Mouse (Mus musculus): ENCODE data around the gene Aspg.

The Aspg gene

GRCm38 (mm10) chr12:112151244-112151979 lies 44.9 kb downstream of the Aspg start:
- DNase-seq (ENCODE audit: low read depth): no peak

- no peak for DNase-seq (ENCODE audit: low read depth)
Measured at GRCm38 (mm10) chr12:112151980-112152362, 45.5 kb downstream of the Aspg start.

GRCm38 (mm10) chr12:112153597-112153996 lies 47.1 kb downstream of the Aspg start:
- DNase-seq (ENCODE audit: low read depth): no peak

GRCm38 (mm10) chr12:112154476-112154875 lies 48.0 kb downstream of the Aspg start:
- DNase-seq (ENCODE audit: low read depth): no peak

GRCm38 (mm10) chr12:112155218-112156051 lies 49.0 kb downstream of the Aspg start:
- DNase-seq (ENCODE audit: low read depth): no peak

GRCm38 (mm10) chr12:112156804-112157203 lies 50.3 kb downstream of the Aspg start:
- no peak for DNase-seq (ENCODE audit: low read depth)

GRCm38 (mm10) chr12:112158246-112158645 lies 51.8 kb downstream of the Aspg start:
- DNase-seq (ENCODE audit: low read depth): no peak

- DNase-seq (ENCODE audit: low read depth): no peak
Measured at GRCm38 (mm10) chr12:112158784-112159183, 52.3 kb downstream of the Aspg start.

GRCm38 (mm10) chr12:112163981-112164839 lies 57.7 kb downstream of the Aspg start:
- no peak for DNase-seq (ENCODE audit: low read depth)

GRCm38 (mm10) chr12:112164840-112165219 lies 58.4 kb downstream of the Aspg start:
- no peak for DNase-seq (ENCODE audit: low read depth)

GRCm38 (mm10) chr12:112169240-112169639 lies 62.8 kb downstream of the Aspg start:
- no peak for DNase-seq (ENCODE audit: low read depth)

GRCm38 (mm10) chr12:112170671-112171574 lies 64.4 kb downstream of the Aspg start:
- DNase-seq (ENCODE audit: low read depth): no peak

GRCm38 (mm10) chr12:112171657-112172056 lies 65.2 kb downstream of the Aspg start:
- DNase-seq (ENCODE audit: low read depth): no peak

- no peak for DNase-seq (ENCODE audit: low read depth)
Measured at GRCm38 (mm10) chr12:112172214-112172613, 65.7 kb downstream of the Aspg start.

Data from c-Kit-positive CD71-negative TER-119-negative erythroid progenitor cells, embryonic 14.5 days (primary cell).